Mouse (Mus musculus) olfactory bulb, adult 2 months (tissue): ENCODE measurements around the gene F3. TPM values are rescaled to one million over a fixed set of nuclear protein-coding genes. Genes with fewer than 3 reads are reported as not detected.

Experiments
- H3K27ac ChIP-seq: fragments of 200-500 bp; 2 replicates; pipeline ENCODE4 v1.5.1; 2012; ENCODE audit warnings: low read depth, low read length; ENCODE audit not compliant: insufficient read depth
- H3K4me1 ChIP-seq: fragments of 200-500 bp; 2 replicates; pipeline ENCODE4 v1.6.1; 2012; ENCODE audit warnings: low read length; ENCODE audit not compliant: control insufficient read depth, insufficient read depth
- H3K4me3 ChIP-seq: fragments of 200-500 bp; 2 replicates; pipeline ENCODE4 v1.5.1; 2012; ENCODE audit warnings: mild to moderate bottlenecking, low read depth, low read length, moderate library complexity; ENCODE audit not compliant: insufficient read depth
- CTCF ChIP-seq: fragments of 200-500 bp; IDR thresholded peaks from 2 replicates; pipeline ENCODE4 v1.5.1; 2012; ENCODE audit warnings: low read depth, mild to moderate bottlenecking, low read length, moderate library complexity; ENCODE audit not compliant: insufficient read depth
- POLR2A ChIP-seq: fragments of 200-500 bp; IDR thresholded peaks from 2 replicates; pipeline ENCODE4 v1.6.1; 2012; ENCODE audit warnings: mild to moderate bottlenecking, low read depth, low read length, moderate library complexity; ENCODE audit not compliant: insufficient read depth
- WGBS: fragments of 180-500 bp; shearing (Covaris S2); methylation state at CpG from one replicate; pipeline ENCODE4 v1.1.7; 2018; 5-methylcytosine and 5-hydroxymethylcytosine counted together
- polyA plus RNA-seq: library from polyadenylated mRNA; stranded (reverse); fragments of >200 nt; gene quantifications from 2 replicates; pipeline ENCODE4 v1.2.4, GENCODE M21; 2012; ENCODE audit warnings: low replicate concordance; ENCODE audit not compliant: missing spikeins, insufficient read depth, insufficient read length

Gene F3
- polyA plus RNA-seq, 1 experiment, result not detected

- 92% methylated on average over 7 of the region's 7 CpGs for WGBS
- Histone ChIP-seq H3K4me1 (peaks cover 5% of the 10 kb centered on the region), H3K27ac (no peak overlapping the region), H3K4me3 (no peak overlapping the region)
- TF ChIP-seq CTCF (no peak), POLR2A (no peak)
Observed at GRCm38 (mm10) chr3:121703155-121703879, 20.0 kb upstream of the F3 start.

GRCm38 (mm10) chr3:121703880-121704243 is 19.5 kb upstream of the F3 start:
- TF ChIP-seq POLR2A, result no peak
- no peak for TF ChIP-seq CTCF
- WGBS, result 85% methylated on average over 3 of the region's 3 CpGs
- Histone ChIP-seq H3K4me1 (peaks cover 5% of the 10 kb centered on the region), H3K27ac (no peak overlapping the region), H3K4me3 (no peak overlapping the region)

GRCm38 (mm10) chr3:121706087-121706486 is 17.2 kb upstream of the F3 start:
- TF ChIP-seq POLR2A (no peak), CTCF (no peak)
- Histone ChIP-seq H3K4me1 (peaks cover 2% of the 10 kb centered on the region), H3K27ac (peak overlapping the region; percentile 41; the same call in 1 of the 2 replicates), H3K4me3 (no peak overlapping the region)
- WGBS, result 40% methylated on average over 5 of the region's 5 CpGs

DNA sequence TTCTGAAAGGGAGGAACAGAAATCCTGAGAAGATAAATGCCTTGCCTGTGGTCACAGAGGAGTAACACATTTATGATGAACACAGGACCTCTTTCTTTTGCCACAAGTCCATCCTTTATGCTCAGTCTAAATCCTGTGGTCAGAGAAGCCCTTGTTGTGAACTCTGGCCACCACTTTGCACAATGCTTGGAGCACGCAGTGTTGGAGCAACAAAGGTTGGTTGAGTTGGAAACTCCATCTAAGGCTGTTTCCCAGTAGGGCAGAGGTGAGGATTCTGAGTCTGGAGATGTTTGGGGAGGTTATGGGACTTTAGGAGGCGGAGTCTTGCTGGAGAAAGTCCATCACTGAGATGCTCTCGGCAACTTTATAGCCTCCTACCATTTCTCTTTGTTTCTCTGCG is 16.2 kb upstream of the F3 start:
- 81% methylated on average over 4 of the region's 4 CpGs for WGBS
- Histone ChIP-seq H3K4me1 (peaks cover 4% of the 10 kb centered on the region), H3K4me3 (no peak overlapping the region), H3K27ac (no peak overlapping the region)
- no peak for TF ChIP-seq POLR2A
- no peak for TF ChIP-seq CTCF

GRCm38 (mm10) chr3:121710894-121711531 is 12.3 kb upstream of the F3 start:
- H3K27ac ChIP-seq, result no peak overlapping the region
- WGBS, result 71% methylated on average over 7 of the region's 7 CpGs
- no peak overlapping the region for H3K4me3 ChIP-seq
- TF ChIP-seq CTCF, result no peak
- no peak for TF ChIP-seq POLR2A
- peaks cover 7% of the 10 kb centered on the region for H3K4me1 ChIP-seq

GRCm38 (mm10) chr3:121712222-121712621 is 11.1 kb upstream of the F3 start:
- no peak overlapping the region for H3K27ac ChIP-seq
- TF ChIP-seq CTCF (no peak), POLR2A (no peak)
- peaks cover 7% of the 10 kb centered on the region for H3K4me1 ChIP-seq
- WGBS, result 85% methylated on average over 4 of the region's 4 CpGs
- no peak overlapping the region for H3K4me3 ChIP-seq

DNA sequence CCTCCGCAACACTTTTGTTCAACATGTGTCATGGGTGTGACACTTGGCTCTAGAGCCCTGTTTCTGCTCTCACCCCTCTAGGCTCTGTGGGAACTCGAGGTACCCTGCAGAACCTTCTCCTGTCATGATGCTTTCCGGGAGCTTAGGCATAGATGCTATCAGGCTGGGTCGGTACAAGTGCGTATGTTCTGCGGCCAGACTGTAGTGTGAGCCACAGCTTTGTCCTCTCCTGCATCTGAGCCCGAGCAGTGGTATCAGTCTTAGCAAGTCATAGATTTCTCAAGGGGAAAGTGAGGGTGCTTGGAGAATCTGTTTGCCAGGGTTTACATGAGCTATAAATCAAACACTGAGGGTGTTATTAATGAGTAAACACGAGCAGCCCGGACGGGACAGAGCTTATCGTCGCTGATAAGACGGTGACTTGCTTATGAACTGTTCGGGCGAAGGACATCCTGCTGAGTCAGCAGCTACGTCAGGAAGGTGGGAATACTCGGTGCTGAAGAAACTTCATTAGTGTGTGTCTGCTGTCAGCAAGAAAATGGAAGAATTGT is 10.1 kb upstream of the F3 start:
- 77% methylated on average over 17 of the region's 17 CpGs for WGBS
- Histone ChIP-seq H3K4me3 (no peak overlapping the region), H3K4me1 (peaks cover 7% of the 10 kb centered on the region), H3K27ac (no peak overlapping the region)
- no peak for TF ChIP-seq CTCF
- TF ChIP-seq POLR2A, result no peak

DNA sequence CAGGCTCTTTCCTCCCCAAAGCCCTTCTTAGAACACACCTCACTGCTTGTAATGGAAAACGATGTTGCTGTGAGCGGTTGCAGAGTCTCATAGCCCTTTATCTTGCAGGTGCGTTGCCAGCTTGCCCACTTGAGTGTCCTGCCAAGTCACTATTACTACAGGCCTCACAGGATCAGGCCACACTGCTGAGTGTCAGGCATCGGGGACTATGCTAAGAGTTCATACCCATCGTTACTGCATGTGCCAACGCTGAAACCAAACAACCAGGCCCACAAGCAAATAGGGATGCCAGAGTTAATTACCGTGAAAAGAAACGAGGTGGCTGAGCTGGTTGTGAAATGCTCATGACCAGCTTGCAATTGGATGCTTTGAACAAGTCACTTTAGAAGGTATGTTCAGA is 9.5 kb upstream of the F3 start:
- WGBS, result 47% methylated on average over 8 of the region's 8 CpGs
- Histone ChIP-seq H3K4me3 (no peak overlapping the region), H3K4me1 (peaks cover 7% of the 10 kb centered on the region), H3K27ac (no peak overlapping the region)
- TF ChIP-seq CTCF (no peak), POLR2A (no peak)

DNA sequence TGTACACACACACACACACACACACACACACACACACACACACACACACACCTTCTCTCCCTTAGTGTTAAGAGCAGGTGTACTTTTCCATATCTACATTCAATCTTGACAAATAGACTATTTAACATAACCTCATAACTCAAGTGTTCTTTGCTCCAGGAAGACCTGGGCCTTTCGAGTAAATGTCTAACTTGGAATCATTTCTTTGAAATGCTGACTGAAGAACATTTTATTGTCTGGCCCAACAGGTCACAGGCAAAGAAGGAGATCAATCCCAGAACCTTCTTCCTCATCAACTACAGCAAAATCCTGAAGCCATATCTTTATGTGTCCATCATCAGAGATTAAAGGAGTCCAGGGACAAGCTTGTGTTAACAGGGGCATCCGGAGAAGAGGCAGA is 8.9 kb upstream of the F3 start:
- Histone ChIP-seq H3K27ac (no peak overlapping the region), H3K4me3 (no peak overlapping the region), H3K4me1 (peaks cover 10% of the 10 kb centered on the region)
- 98% methylated on average over 2 of the region's 2 CpGs for WGBS
- TF ChIP-seq CTCF (no peak), POLR2A (no peak)

DNA sequence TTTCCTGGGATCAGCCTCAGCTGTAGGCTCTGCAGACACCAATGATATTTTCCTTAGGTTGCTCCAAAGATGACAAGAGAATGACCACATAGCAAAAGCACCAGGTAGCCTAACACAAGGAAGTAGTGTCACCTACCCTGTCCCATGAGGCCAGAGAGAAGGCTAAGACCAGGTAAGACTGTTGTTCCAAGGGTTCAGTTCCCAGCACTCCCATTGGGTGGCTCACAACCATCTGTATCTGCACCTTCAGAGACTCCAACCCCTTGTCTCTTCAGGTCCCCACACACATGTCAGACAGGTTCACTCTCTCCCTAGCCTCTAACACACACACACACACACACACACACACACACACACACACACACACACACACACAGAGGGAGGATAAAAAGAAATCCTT is 8.0 kb upstream of the F3 start:
- Histone ChIP-seq H3K4me1 (peaks cover 10% of the 10 kb centered on the region), H3K4me3 (no peak overlapping the region), H3K27ac (peak overlapping the region; percentile 38; the same call in 1 of the 2 replicates)
- no peak for TF ChIP-seq POLR2A
- no peak for TF ChIP-seq CTCF
